Mouse (Mus musculus): Measurements from ENCODE around the gene Trim75. TPM values are rescaled to one million over a fixed set of nuclear protein-coding genes. Genes with fewer than 3 reads are reported as not detected.

Trim75 gene
- polyA plus RNA-seq, 1 experiment from 2014 or later, result not detected

DNA sequence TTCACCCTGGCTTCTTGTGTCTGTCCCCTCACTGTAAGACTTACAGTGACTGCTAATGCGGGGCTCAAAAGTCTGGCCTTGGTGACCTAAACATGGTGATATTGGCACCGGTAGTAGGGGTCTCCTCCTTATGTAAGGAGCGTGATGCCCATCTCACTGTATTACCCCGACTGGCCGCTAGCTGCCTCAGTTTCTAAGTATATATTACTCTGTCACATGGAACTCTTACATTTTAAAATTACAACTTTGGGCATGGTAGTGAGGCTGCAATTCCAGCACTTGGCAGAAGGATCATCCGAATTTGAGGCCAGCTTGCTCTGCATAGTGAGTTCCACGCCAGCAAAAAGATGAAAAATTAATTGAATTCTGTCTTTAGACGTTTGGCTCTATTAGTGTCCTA is 46.6 kb downstream of the Trim75 start:
- ATAC-seq (replicated peaks; ENCODE audit: insufficient number of reproducible peaks, low FRiP score, low TSS enrichment, low read depth), result no peak
- no peak for DNase-seq (ENCODE audit: low spot score)
- Histone ChIP-seq H3K27me3 (ENCODE audit: control insufficient read depth, insufficient read depth, low read length) (no peaks in the 10 kb centered on the region), H3K9ac (replicated peaks; ENCODE audit: low read length) (no peak overlapping the region), H3K27ac (replicated peaks; ENCODE audit: low read depth, low read length) (no peak overlapping the region), H3K9me3 (replicated peaks; ENCODE audit: control insufficient read depth, low read length) (no peaks in the 10 kb centered on the region), H3K4me1 (ENCODE audit: control insufficient read depth, insufficient read depth, low read length) (no peaks in the 10 kb centered on the region), H3K4me3 (ENCODE audit: low read depth, low read length) (no peak overlapping the region), H3K36me3 (replicated peaks; ENCODE audit: control insufficient read depth, insufficient read depth, low read depth, low read length) (no peaks in the 10 kb centered on the region), H3K4me2 (ENCODE audit: low read depth, low read length) (no peak overlapping the region)
- 80% methylated on average over 8 of the region's 8 CpGs for WGBS

DNA sequence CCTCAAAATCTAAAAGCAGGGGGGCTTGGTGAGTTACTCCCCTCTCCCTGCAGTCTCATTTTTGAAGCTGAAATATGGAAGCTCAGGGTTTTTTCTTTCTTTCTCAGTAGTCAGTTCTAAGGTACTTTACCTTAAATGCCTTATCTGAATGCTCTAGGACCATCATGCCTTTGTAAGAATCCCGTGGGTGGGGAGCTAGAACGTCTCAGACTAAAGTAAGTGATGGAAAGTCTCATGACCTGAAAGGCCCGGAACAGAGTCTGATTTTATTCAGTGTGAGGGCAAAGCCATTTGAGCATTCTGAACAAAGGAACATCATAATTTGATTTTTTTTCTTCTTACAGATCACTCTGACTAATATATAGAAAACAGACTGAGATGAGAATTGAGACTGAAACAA is 52.6 kb downstream of the Trim75 start:
- H3K4me2 ChIP-seq (ENCODE audit: low read depth, low read length), result no peak overlapping the region
- H3K36me3 ChIP-seq (replicated peaks; ENCODE audit: control insufficient read depth, insufficient read depth, low read depth, low read length), result no peaks in the 10 kb centered on the region
- no peaks in the 10 kb centered on the region for H3K9me3 ChIP-seq (replicated peaks; ENCODE audit: control insufficient read depth, low read length)
- H3K27ac ChIP-seq (replicated peaks; ENCODE audit: low read depth, low read length), result no peak overlapping the region
- no peak overlapping the region for H3K4me3 ChIP-seq (ENCODE audit: low read depth, low read length)
- 69% methylated on average over 3 of the region's 3 CpGs for WGBS
- H3K9ac ChIP-seq (replicated peaks; ENCODE audit: low read length), result no peak overlapping the region
- ATAC-seq (replicated peaks; ENCODE audit: insufficient number of reproducible peaks, low FRiP score, low TSS enrichment, low read depth), result no peak
- H3K4me1 ChIP-seq (ENCODE audit: control insufficient read depth, insufficient read depth, low read length), result no peaks in the 10 kb centered on the region
- DNase-seq (ENCODE audit: low spot score), result no peak
- H3K27me3 ChIP-seq (ENCODE audit: control insufficient read depth, insufficient read depth, low read length), result no peaks in the 10 kb centered on the region

Other genes with a start within 250 kb of the Trim75 start
- gene Klhl2, start 137.8 kb downstream of the Trim75 start, polyA plus RNA-seq (2014; fragmentation: Nextera tagmentation; extraction: Ambion mirVana), result 10.5 and 13.9 TPM in 2 replicates
- 17.6 and 21.4 TPM in 2 replicates for gene Tmem192, start 40.6 kb downstream of the Trim75 start, polyA plus RNA-seq (2014; fragmentation: Nextera tagmentation; extraction: Ambion mirVana)
- gene Trim61, start 30.7 kb upstream of the Trim75 start, polyA plus RNA-seq (2014; fragmentation: Nextera tagmentation; extraction: Ambion mirVana), result not detected in 2 replicates
- not detected in 2 replicates for gene Trim60, start 30.8 kb upstream of the Trim75 start, polyA plus RNA-seq (2014; fragmentation: Nextera tagmentation; extraction: Ambion mirVana)
- 2.9 and 4.2 TPM in 2 replicates for gene Apela, start 49.5 kb upstream of the Trim75 start, polyA plus RNA-seq (2014; fragmentation: Nextera tagmentation; extraction: Ambion mirVana)
- gene Gm10663, start 87.2 kb upstream of the Trim75 start, polyA plus RNA-seq (2014; fragmentation: Nextera tagmentation; extraction: Ambion mirVana), result not detected in 2 replicates
- 0.14 TPM in 1 of 2 replicates, not detected in the other for gene BC030870, start 141.7 kb upstream of the Trim75 start, polyA plus RNA-seq (2014; fragmentation: Nextera tagmentation; extraction: Ambion mirVana)

Data from embryonic facial prominence, embryonic 11.5 days (tissue).